Mouse (Mus musculus): ENCODE measurements around the gene Sdr16c6. TPM values are rescaled to one million over a fixed set of nuclear protein-coding genes. Genes with fewer than 3 reads are reported as not detected.

The Sdr16c6 gene
- not detected for total RNA-seq (2021)
- long read RNA-seq, experiment 1: 0 reads
- long read RNA-seq, experiment 2: 0 reads

DNA sequence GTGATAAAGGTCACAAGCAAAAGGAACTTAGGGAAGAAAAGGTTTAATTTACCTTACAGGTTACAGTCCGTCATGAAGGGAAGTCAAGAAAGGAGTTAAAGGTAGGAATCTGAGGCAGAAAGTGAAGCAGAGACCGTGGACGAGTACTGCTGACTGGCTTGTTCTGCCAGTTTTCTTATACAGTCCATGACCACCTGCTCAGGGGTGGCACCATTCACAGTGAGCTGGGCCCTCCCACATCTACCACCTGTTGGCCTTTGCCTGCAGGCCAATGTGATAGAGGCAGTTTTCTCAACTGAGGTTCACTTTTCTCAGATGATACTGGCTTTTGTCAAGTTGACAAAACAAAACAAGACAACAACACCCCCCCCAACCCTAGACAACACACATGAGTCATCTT is at the start of gene Sdr16c6:
Gene Sdr16c6, minus strand, starts transcription at position 151 of the 400 bp plus-strand sequence.
- no peak for DNase-seq
- intact Hi-C loops (cut with DNase I): no loop called here

DNA sequence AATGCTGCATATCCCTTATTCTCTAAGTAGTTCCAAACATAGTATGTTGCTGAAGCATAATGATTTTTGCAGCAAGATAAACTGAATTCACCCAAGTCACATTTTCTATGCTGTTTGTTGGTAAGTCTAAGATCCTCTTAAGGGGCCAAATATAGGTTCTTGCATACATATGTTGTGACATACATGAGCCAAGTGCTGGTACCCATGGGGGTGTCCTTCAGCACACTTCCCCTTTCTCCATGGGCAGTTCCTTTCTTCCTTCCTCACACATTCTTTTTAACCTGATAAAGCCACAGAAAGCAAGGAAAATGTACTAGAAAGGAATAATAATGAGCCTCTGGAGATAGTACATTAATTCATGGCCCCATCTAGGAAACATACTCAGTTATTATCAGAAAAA is 2.9 kb upstream of the Sdr16c6 start:
- intact Hi-C loops (cut with DNase I): no loop called here
- DNase-seq: no peak

DNA sequence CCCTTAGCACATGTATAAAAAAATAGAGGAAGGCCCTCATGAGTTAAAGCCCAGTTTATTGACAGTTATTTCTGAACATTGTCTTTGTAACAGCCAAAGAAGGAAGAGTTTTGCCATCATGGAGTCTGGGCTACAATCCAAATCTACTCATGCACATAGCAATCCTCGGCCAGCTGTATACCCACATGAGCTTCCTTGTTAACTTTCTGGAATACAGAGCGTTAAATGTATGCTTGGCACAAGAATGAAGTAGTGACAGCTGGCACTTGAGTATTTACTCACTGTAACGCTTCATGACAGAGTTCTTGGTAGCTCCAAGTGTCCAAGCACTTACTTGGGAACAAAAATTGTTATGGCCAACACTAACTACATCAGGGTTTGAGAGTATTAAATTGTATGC is 1.8 kb upstream of the Sdr16c6 start:
- intact Hi-C loops (cut with DNase I): no loop called here

DNA sequence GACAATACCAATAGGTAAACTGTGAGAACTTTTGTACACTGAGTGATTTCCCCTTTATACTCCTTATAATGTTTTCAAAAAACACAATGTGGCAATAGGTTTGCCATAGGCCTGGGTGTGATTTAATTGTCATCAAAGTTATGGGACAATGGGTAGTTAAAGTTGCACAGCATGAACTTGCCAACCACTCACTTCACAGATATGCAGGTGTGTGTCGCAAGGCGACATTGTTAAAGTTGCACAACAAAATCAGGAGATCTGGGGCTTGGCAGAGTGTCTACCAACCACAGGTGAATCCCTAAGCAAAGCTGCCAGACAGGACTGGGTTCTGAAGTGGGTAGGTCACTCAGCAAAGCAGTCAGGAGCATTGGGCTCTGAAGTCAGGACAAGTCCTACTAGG is 1.3 kb downstream of the Sdr16c6 start:
- intact Hi-C loops (cut with DNase I): no loop called here
- DNase-seq: no peak

More for the DNA sequence above, 1.8 kb upstream of the Sdr16c6 start:
- DNase-seq: no peak

Other genes with a start within 250 kb of the Sdr16c6 start
- gene Gm11808, start 103.9 kb downstream of the Sdr16c6 start, total RNA-seq (2021): 100 to 1,000 TPM; 287 to 317 TPM

Measured in heart, postnatal 14 days (tissue).